Mouse (Mus musculus): ENCODE results near the gene Gstp1. TPM values are rescaled to one million over a fixed set of nuclear protein-coding genes. Genes with fewer than 3 reads are reported as not detected.

Gstp1 gene
- polyA plus RNA-seq, 2 experiments: 274 to 511 TPM

GRCm38 (mm10) chr19:3997231-3997630 is 40.6 kb downstream of the Gstp1 start:
- no peaks in the 10 kb centered on the region for H3K36me3 ChIP-seq (replicated peaks; ENCODE audit: control insufficient read depth, insufficient read depth, low read depth)
- TF ChIP-seq CTCF (IDR thresholded peaks at IDR 0.05; ENCODE audit: low read depth) (no peak), EP300 (IDR thresholded peaks at IDR 0.05; ENCODE audit: low read depth) (no peak)
- no peak overlapping the region for H3K4me2 ChIP-seq (ENCODE audit: low read depth)
- 58% methylated on average over 8 of the region's 8 CpGs for WGBS (ENCODE audit: insufficient replicate concordance)
- H3K27me3 ChIP-seq (ENCODE audit: control insufficient read depth, insufficient read depth, low read length): no peaks in the 10 kb centered on the region
- peaks cover 2 to 12% of the 10 kb centered on the region in 2 experiments; a peak in 2 of 4 replicates for H3K4me1 ChIP-seq (replicated peaks; ENCODE audit: control insufficient read depth in 2 of 2, insufficient read depth in 2 of 2, low read length in 1 of 2)
- no peak for DNase-seq (ENCODE audit: low read depth in 3 of 3, low spot score in 3 of 3)
- no peak overlapping the region for H3K27ac ChIP-seq
- no peak overlapping the region for H3K9ac ChIP-seq (replicated peaks)
- H3K9me3 ChIP-seq (ENCODE audit: control insufficient read depth, low read length): no peaks in the 10 kb centered on the region
- no peak for ATAC-seq (ENCODE audit: insufficient read depth)
- H3K4me3 ChIP-seq (ENCODE audit: insufficient read depth in 1 of 2, low read depth in 2 of 2, low read length in 2 of 2): no peak overlapping the region

DNA sequence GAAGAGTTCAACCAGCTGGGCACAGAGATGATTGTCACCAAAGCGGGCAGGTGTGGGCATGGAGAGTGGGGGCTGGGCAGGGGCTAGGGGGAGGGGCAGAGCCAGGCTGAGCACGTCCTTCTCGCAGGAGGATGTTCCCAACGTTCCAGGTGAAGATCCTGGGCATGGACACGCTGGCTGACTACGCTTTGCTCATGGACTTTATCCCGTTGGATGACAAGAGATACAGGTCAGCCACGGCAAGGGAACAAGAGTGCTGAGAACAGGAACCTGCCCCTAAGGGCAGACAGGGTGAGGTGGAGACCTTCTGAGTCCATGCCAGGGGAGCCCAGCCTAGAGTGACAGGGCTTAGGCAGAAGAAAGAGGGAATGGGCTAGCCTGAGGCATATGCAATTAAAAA is 41.0 kb downstream of the Gstp1 start:
- ATAC-seq (ENCODE audit: insufficient read depth): no peak
- no peak for TF ChIP-seq CTCF (IDR thresholded peaks at IDR 0.05; ENCODE audit: low read depth)
- no peak for TF ChIP-seq EP300 (IDR thresholded peaks at IDR 0.05; ENCODE audit: low read depth)
- Histone ChIP-seq H3K27me3 (ENCODE audit: control insufficient read depth, insufficient read depth, low read length) (no peaks in the 10 kb centered on the region), H3K36me3 (replicated peaks; ENCODE audit: control insufficient read depth, insufficient read depth, low read depth) (no peaks in the 10 kb centered on the region), H3K9me3 (ENCODE audit: control insufficient read depth, low read length) (no peaks in the 10 kb centered on the region), H3K4me3 (ENCODE audit: insufficient read depth in 1 of 2, low read depth in 2 of 2, low read length in 2 of 2) (no peak overlapping the region), H3K4me1 (replicated peaks; ENCODE audit: control insufficient read depth in 2 of 2, insufficient read depth in 2 of 2, low read length in 1 of 2) (peaks cover 2 to 12% of the 10 kb centered on the region in 2 experiments; a peak in 2 of 4 replicates), H3K27ac (no peak overlapping the region), H3K4me2 (ENCODE audit: low read depth) (no peak overlapping the region), H3K9ac (replicated peaks) (no peak overlapping the region)
- 60% methylated on average over 8 of the region's 8 CpGs for WGBS (ENCODE audit: insufficient replicate concordance)
- DNase-seq (ENCODE audit: low read depth in 3 of 3, low spot score in 3 of 3): no peak

- Histone ChIP-seq H3K4me1 (replicated peaks; ENCODE audit: control insufficient read depth in 2 of 2, insufficient read depth in 2 of 2, low read length in 1 of 2) (peaks cover 2 to 10% of the 10 kb centered on the region in 2 experiments; a peak in 2 of 4 replicates), H3K4me3 (ENCODE audit: insufficient read depth in 1 of 2, low read depth in 2 of 2, low read length in 2 of 2) (no peak overlapping the region), H3K27me3 (ENCODE audit: control insufficient read depth, insufficient read depth, low read length) (no peaks in the 10 kb centered on the region), H3K4me2 (ENCODE audit: low read depth) (no peak overlapping the region), H3K9me3 (ENCODE audit: control insufficient read depth, low read length) (no peaks in the 10 kb centered on the region), H3K36me3 (replicated peaks; ENCODE audit: control insufficient read depth, insufficient read depth, low read depth) (no peaks in the 10 kb centered on the region), H3K9ac (replicated peaks) (no peak overlapping the region), H3K27ac (no peak overlapping the region)
- no peak for ATAC-seq (ENCODE audit: insufficient read depth)
- 48% methylated on average over 7 of the region's 7 CpGs for WGBS (ENCODE audit: insufficient replicate concordance)
- no peak for DNase-seq (ENCODE audit: low read depth in 3 of 3, low spot score in 3 of 3)
- TF ChIP-seq CTCF (IDR thresholded peaks at IDR 0.05; ENCODE audit: low read depth) (no peak), EP300 (IDR thresholded peaks at IDR 0.05; ENCODE audit: low read depth) (no peak)
These were observed 41.7 kb downstream of the Gstp1 start for GRCm38 (mm10) chr19:3996106-3996505.

GRCm38 (mm10) chr19:3995505-3995904 is 42.3 kb downstream of the Gstp1 start:
- DNase-seq (ENCODE audit: low read depth in 3 of 3, low spot score in 3 of 3) (no peak), ATAC-seq (ENCODE audit: insufficient read depth) (no peak)

GRCm38 (mm10) chr19:3994932-3995331 is 42.9 kb downstream of the Gstp1 start:
- H3K36me3 ChIP-seq (replicated peaks; ENCODE audit: control insufficient read depth, insufficient read depth, low read depth): no peaks in the 10 kb centered on the region
- DNase-seq (ENCODE audit: low read depth in 3 of 3, low spot score in 3 of 3) (no peak), ATAC-seq (ENCODE audit: insufficient read depth) (no peak)
- H3K27me3 ChIP-seq (ENCODE audit: control insufficient read depth, insufficient read depth, low read length): no peaks in the 10 kb centered on the region
- no peak overlapping the region for H3K4me3 ChIP-seq (ENCODE audit: insufficient read depth in 1 of 2, low read depth in 2 of 2, low read length in 2 of 2)
- H3K4me1 ChIP-seq (replicated peaks; ENCODE audit: control insufficient read depth in 2 of 2, insufficient read depth in 2 of 2, low read length in 1 of 2): 0 out of 4 replicates have a peak, but pooled peaks cover 2 to 7% of the 10 kb centered on the region in 2 experiments
- WGBS (ENCODE audit: insufficient replicate concordance): 54% methylated on average over 6 of the region's 6 CpGs
- no peak for TF ChIP-seq CTCF (IDR thresholded peaks at IDR 0.05; ENCODE audit: low read depth)
- no peak for TF ChIP-seq EP300 (IDR thresholded peaks at IDR 0.05; ENCODE audit: low read depth)
- H3K4me2 ChIP-seq (ENCODE audit: low read depth): no peak overlapping the region
- H3K9ac ChIP-seq (replicated peaks): no peak overlapping the region
- no peaks in the 10 kb centered on the region for H3K9me3 ChIP-seq (ENCODE audit: control insufficient read depth, low read length)
- no peak overlapping the region for H3K27ac ChIP-seq

More at GRCm38 (mm10) chr19:3995505-3995904, 42.3 kb downstream of the Gstp1 start:
- H3K27me3 ChIP-seq (ENCODE audit: control insufficient read depth, insufficient read depth, low read length): no peaks in the 10 kb centered on the region
- no peaks in the 10 kb centered on the region for H3K36me3 ChIP-seq (replicated peaks; ENCODE audit: control insufficient read depth, insufficient read depth, low read depth)
- 0 out of 4 replicates have a peak, but pooled peaks cover 2 to 7% of the 10 kb centered on the region in 2 experiments for H3K4me1 ChIP-seq (replicated peaks; ENCODE audit: control insufficient read depth in 2 of 2, insufficient read depth in 2 of 2, low read length in 1 of 2)
- no peak overlapping the region for H3K27ac ChIP-seq
- TF ChIP-seq EP300 (IDR thresholded peaks at IDR 0.05; ENCODE audit: low read depth) (no peak), CTCF (IDR thresholded peaks at IDR 0.05; ENCODE audit: low read depth) (no peak)
- no peak overlapping the region for H3K4me3 ChIP-seq (ENCODE audit: insufficient read depth in 1 of 2, low read depth in 2 of 2, low read length in 2 of 2)
- H3K4me2 ChIP-seq (ENCODE audit: low read depth): no peak overlapping the region
- 84% methylated on average over 3 of the region's 3 CpGs for WGBS (ENCODE audit: insufficient replicate concordance)
- H3K9me3 ChIP-seq (ENCODE audit: control insufficient read depth, low read length): no peaks in the 10 kb centered on the region
- H3K9ac ChIP-seq (replicated peaks): no peak overlapping the region

Measured in liver, embryonic 14.5 days (tissue).